Mouse (Mus musculus) right cerebral cortex, postnatal 25 days (tissue): ENCODE results near the gene Pcnt.
A peak's percentile ranks its signal among the peaks of the same experiment; 100 is the strongest.

Experiments
- DNase-seq: peaks from one replicate; pipeline ENCODE4 v3.0.0; 2022

The Pcnt gene

GRCm38 (mm10) chr10:76392596-76392995, 50.0 kb downstream of the Pcnt start:
- no peak for DNase-seq

- peak; percentile 23 for DNase-seq
These were observed 50.8 kb downstream of the Pcnt start for GRCm38 (mm10) chr10:76391786-76392185.

GRCm38 (mm10) chr10:76391166-76391565, 51.4 kb downstream of the Pcnt start:
- no peak for DNase-seq

GRCm38 (mm10) chr10:76374981-76375380, 67.6 kb downstream of the Pcnt start:
- no peak for DNase-seq

GRCm38 (mm10) chr10:76371736-76372135, 70.8 kb downstream of the Pcnt start:
- no peak for DNase-seq

GRCm38 (mm10) chr10:76368766-76369165, 73.8 kb downstream of the Pcnt start:
- peak; percentile 28 for DNase-seq

- DNase-seq, result no peak
These were observed 79.4 kb downstream of the Pcnt start for GRCm38 (mm10) chr10:76363233-76363632.

- DNase-seq, result peak; percentile 21
These were observed 84.1 kb downstream of the Pcnt start for GRCm38 (mm10) chr10:76358468-76358867.

- DNase-seq, result peak; percentile 20
These were observed 85.2 kb downstream of the Pcnt start for GRCm38 (mm10) chr10:76357286-76357875.

GRCm38 (mm10) chr10:76354974-76355373, 87.6 kb downstream of the Pcnt start:
- no peak for DNase-seq

GRCm38 (mm10) chr10:76353986-76354385, 88.6 kb downstream of the Pcnt start:
- DNase-seq, result no peak

- no peak for DNase-seq
These were observed 90.6 kb downstream of the Pcnt start for GRCm38 (mm10) chr10:76351953-76352352.

- no peak for DNase-seq
These were observed 96.0 kb downstream of the Pcnt start for GRCm38 (mm10) chr10:76346589-76346988.

GRCm38 (mm10) chr10:76346043-76346491, 96.5 kb downstream of the Pcnt start:
- DNase-seq, result no peak

GRCm38 (mm10) chr10:76345540-76345902, 97.1 kb downstream of the Pcnt start:
- DNase-seq, result no peak

- peak; percentile 96 for DNase-seq
These were observed 97.7 kb downstream of the Pcnt start, which contains the start of gene Dip2a for GRCm38 (mm10) chr10:76344711-76345539. Dip2a (minus strand) TSS chr10:76345291.

GRCm38 (mm10) chr10:76334350-76334749, 108.2 kb downstream of the Pcnt start:
- no peak for DNase-seq

- no peak for DNase-seq
These were observed 110.5 kb downstream of the Pcnt start for GRCm38 (mm10) chr10:76332040-76332439.

- no peak for DNase-seq
These were observed 113.5 kb downstream of the Pcnt start for GRCm38 (mm10) chr10:76329093-76329492.

- no peak for DNase-seq
These were observed 114.0 kb downstream of the Pcnt start for GRCm38 (mm10) chr10:76328574-76328973.

- no peak for DNase-seq
These were observed 116.1 kb downstream of the Pcnt start for GRCm38 (mm10) chr10:76326304-76327006.

- no peak for DNase-seq
These were observed 125.0 kb downstream of the Pcnt start for GRCm38 (mm10) chr10:76317623-76318022.

- DNase-seq, result no peak
These were observed 126.4 kb downstream of the Pcnt start for GRCm38 (mm10) chr10:76316194-76316593.

- DNase-seq, result no peak
These were observed 135.8 kb downstream of the Pcnt start for GRCm38 (mm10) chr10:76306738-76307137.
